Mouse (Mus musculus) retina, postnatal 7 days (tissue): ENCODE measurements around the gene Icosl.
"Not testable (repeated sequence)": the region's sequence is repeated elsewhere in the genome, so short reads cannot be mapped to it uniquely, and the experiment has no call there.

Experiments
- DNase-seq: peaks from one replicate; pipeline ENCODE4 v3.0.0-alpha.2; 2012; ENCODE audit warnings: low read depth, low spot score

Gene Icosl

GRCm38 (mm10) chr10:78074977-78075376 is 5.9 kb downstream of the Icosl start:
- no peak for DNase-seq

GRCm38 (mm10) chr10:78077862-78078261 is 8.8 kb downstream of the Icosl start:
- no peak for DNase-seq

GRCm38 (mm10) chr10:78078276-78078675 is 9.2 kb downstream of the Icosl start:
- no peak for DNase-seq

- no peak for DNase-seq
Observed at GRCm38 (mm10) chr10:78079955-78080591, 11.0 kb downstream of the Icosl start.

- DNase-seq = no peak
Observed at GRCm38 (mm10) chr10:78084073-78084472, 15.0 kb downstream of the Icosl start.

GRCm38 (mm10) chr10:78085711-78086110 is 16.6 kb downstream of the Icosl start:
- no peak for DNase-seq

- DNase-seq = no peak
Observed at GRCm38 (mm10) chr10:78086444-78087061, 17.5 kb downstream of the Icosl start.

- no peak for DNase-seq
Observed at GRCm38 (mm10) chr10:78087101-78087511, 18.0 kb downstream of the Icosl start.

- no peak for DNase-seq
Observed at GRCm38 (mm10) chr10:78090246-78090645, 21.1 kb downstream of the Icosl start.

GRCm38 (mm10) chr10:78090706-78091491 is 21.8 kb downstream of the Icosl start:
- no peak for DNase-seq

- no peak for DNase-seq
Observed at GRCm38 (mm10) chr10:78091865-78092724, 23.0 kb downstream of the Icosl start.

GRCm38 (mm10) chr10:78092725-78093029 is 23.6 kb downstream of the Icosl start:
- no peak for DNase-seq

- no peak for DNase-seq
Observed at GRCm38 (mm10) chr10:78095221-78095620, 26.1 kb downstream of the Icosl start.

GRCm38 (mm10) chr10:78095954-78096931 is 27.1 kb downstream of the Icosl start:
- no peak for DNase-seq

GRCm38 (mm10) chr10:78099860-78100259 is 30.8 kb downstream of the Icosl start:
- DNase-seq = not testable (repeated sequence)

GRCm38 (mm10) chr10:78100989-78101780 is 32.1 kb downstream of the Icosl start:
- no peak for DNase-seq

- no peak for DNase-seq
Observed at GRCm38 (mm10) chr10:78104555-78105490, 35.7 kb downstream of the Icosl start.

- DNase-seq = no peak
Observed at GRCm38 (mm10) chr10:78105548-78105947, 36.4 kb downstream of the Icosl start.
